Mouse (Mus musculus): ENCODE data around the gene Krt12.

GRCm38 (mm10) chr11:99468566-99468965 lies 46.5 kb upstream of the Krt12 start:
- no peak for TF ChIP-seq CTCF (IDR thresholded peaks at IDR 0.05)
- TF ChIP-seq EP300 (IDR thresholded peaks at IDR 0.05), result no peak
